Mouse (Mus musculus) kidney, embryonic 16.5 days (tissue): ENCODE data around the gene Cox4i2. TPM values are rescaled to one million over a fixed set of nuclear protein-coding genes. Genes with fewer than 3 reads are reported as not detected.
A peak's percentile ranks its signal among the peaks of the same experiment; 100 is the strongest.

Experiments used
- ATAC-seq: fragments of 200-750 bp; cut with Nextera tagmentation; 2 replicates; pipeline ENCODE4 v1.8.0; 2017; ENCODE audit warnings: moderate TSS enrichment; ENCODE audit not compliant: low FRiP score, low TSS enrichment
- H3K27ac ChIP-seq: fragments of 300-500 bp; sonication (generic); 2 replicates; pipeline ENCODE4 v1.5.1; 2014; ENCODE audit warnings: low read length
- H3K27me3 ChIP-seq: fragments of 300-500 bp; sonication (generic); 2 replicates; pipeline ENCODE4 v1.6.1; 2014; ENCODE audit warnings: low read length, control low read depth, mixed read lengths; ENCODE audit not compliant: insufficient read depth
- H3K36me3 ChIP-seq: fragments of 300-500 bp; sonication (generic); 2 replicates; pipeline ENCODE4 v1.6.1; 2014; ENCODE audit warnings: low read length, control low read depth, mixed read lengths; ENCODE audit not compliant: insufficient read depth
- H3K4me1 ChIP-seq: fragments of 300-500 bp; sonication (generic); 2 replicates; pipeline ENCODE4 v1.6.1; 2014; ENCODE audit warnings: low read length, control low read depth, mixed read lengths; ENCODE audit not compliant: insufficient read depth
- H3K4me2 ChIP-seq: fragments of 300-500 bp; sonication (generic); replicated peaks from 2 replicates; pipeline ENCODE4 v1.6.1; 2014; ENCODE audit warnings: low read depth, low read length
- H3K4me3 ChIP-seq: fragments of 300-500 bp; sonication (generic); 2 replicates; pipeline ENCODE4 v1.5.1; 2014; ENCODE audit warnings: mild to moderate bottlenecking, low read length
- H3K9ac ChIP-seq: fragments of 300-500 bp; sonication (generic); replicated peaks from 2 replicates; pipeline ENCODE4 v1.6.1; 2014; ENCODE audit warnings: low read length
- H3K9me3 ChIP-seq: fragments of 300-500 bp; sonication (generic); 2 replicates; pipeline ENCODE4 v1.6.1; 2016; ENCODE audit warnings: low read length, control low read depth
- WGBS: fragments of 180-500 bp; shearing (Covaris S2); extraction: QIAGEN DNeasy Blood & Tissue Kit; methylation state at CpG from one replicate; pipeline ENCODE4 v1.1.7; 2014; 5-methylcytosine and 5-hydroxymethylcytosine counted together
- polyA plus RNA-seq: library from polyadenylated mRNA; unstranded; fragments of >200 nt; fragmentation: Nextera tagmentation; extraction: Ambion mirVana; gene quantifications from 2 replicates; pipeline ENCODE4 v1.2.1, GENCODE M21; 2015

Cox4i2 gene
- polyA plus RNA-seq, 1 experiment from 2014 or later = 22.1 TPM

GRCm38 (mm10) chr2:152777081-152777480 lies 23.1 kb downstream of the Cox4i2 start:
- Histone ChIP-seq H3K9ac (no peak overlapping the region), H3K27me3 (no peaks in the 10 kb centered on the region), H3K9me3 (no peaks in the 10 kb centered on the region), H3K4me2 (no peak overlapping the region), H3K36me3 (peaks cover 23% of the 10 kb centered on the region), H3K27ac (no peak overlapping the region), H3K4me3 (no peak overlapping the region), H3K4me1 (no peaks in the 10 kb centered on the region)
- no peak for ATAC-seq
- 80% methylated on average over 3 of the region's 3 CpGs for WGBS

- ATAC-seq = no peak
- H3K4me3 ChIP-seq = no peak overlapping the region
- no peak overlapping the region for H3K4me2 ChIP-seq
- peaks cover 24% of the 10 kb centered on the region for H3K36me3 ChIP-seq
- H3K4me1 ChIP-seq = peaks cover 6% of the 10 kb centered on the region
- H3K9me3 ChIP-seq = 0 out of 2 replicates have a peak, but pooled peaks cover 6% of the 10 kb centered on the region
- H3K9ac ChIP-seq = no peak overlapping the region
- no peaks in the 10 kb centered on the region for H3K27me3 ChIP-seq
- no peak overlapping the region for H3K27ac ChIP-seq
- 92% methylated on average over 2 of the region's 2 CpGs for WGBS
Observed at GRCm38 (mm10) chr2:152780466-152780865, 26.5 kb downstream of the Cox4i2 start.

- Histone ChIP-seq H3K4me1 (peaks cover 13% of the 10 kb centered on the region), H3K4me2 (no peak overlapping the region), H3K9me3 (0 out of 2 replicates have a peak, but pooled peaks cover 6% of the 10 kb centered on the region), H3K36me3 (peaks cover 24% of the 10 kb centered on the region), H3K4me3 (no peak overlapping the region), H3K27ac (no peak overlapping the region), H3K27me3 (no peaks in the 10 kb centered on the region), H3K9ac (no peak overlapping the region)
- WGBS = 80% methylated on average over 3 of the region's 3 CpGs
- ATAC-seq = 0 out of 2 replicates have a peak, but pooled peaks have one; percentile 8
Observed at GRCm38 (mm10) chr2:152781031-152781711, 27.2 kb downstream of the Cox4i2 start.

- no peaks in the 10 kb centered on the region for H3K27me3 ChIP-seq
- no peak for ATAC-seq
- H3K4me2 ChIP-seq = no peak overlapping the region
- WGBS = 76% methylated on average over 5 of the region's 5 CpGs
- H3K4me3 ChIP-seq = no peak overlapping the region
- H3K4me1 ChIP-seq = peaks cover 19% of the 10 kb centered on the region
- 0 out of 2 replicates have a peak, but pooled peaks cover 6% of the 10 kb centered on the region for H3K9me3 ChIP-seq
- H3K27ac ChIP-seq = no peak overlapping the region
- H3K36me3 ChIP-seq = peaks cover 24% of the 10 kb centered on the region
- H3K9ac ChIP-seq = no peak overlapping the region
Observed at GRCm38 (mm10) chr2:152782656-152783055, 28.7 kb downstream of the Cox4i2 start.

DNA sequence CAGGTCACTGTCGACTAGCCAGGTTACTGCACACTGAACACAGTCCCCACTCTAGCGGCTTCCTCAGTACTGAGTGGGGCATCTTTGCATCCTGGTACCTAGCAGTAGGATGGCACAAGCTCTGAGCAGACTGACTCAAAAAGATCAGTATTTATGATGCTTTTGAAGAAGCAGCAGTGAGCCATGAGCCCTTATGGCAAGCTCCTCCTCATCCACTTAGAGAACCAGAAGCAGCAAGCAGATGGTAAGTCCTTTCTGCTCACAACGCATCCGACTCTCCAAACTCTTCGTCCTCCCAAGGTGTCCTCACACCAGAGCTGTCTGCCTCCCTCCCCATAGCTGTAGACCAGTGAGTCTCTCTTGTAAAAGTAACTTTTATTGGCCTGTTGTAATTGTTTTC lies 29.3 kb downstream of the Cox4i2 start:
- Histone ChIP-seq H3K9ac (no peak overlapping the region), H3K9me3 (0 out of 2 replicates have a peak, but pooled peaks cover 6% of the 10 kb centered on the region), H3K4me3 (no peak overlapping the region), H3K36me3 (peaks cover 24% of the 10 kb centered on the region), H3K27me3 (no peaks in the 10 kb centered on the region), H3K4me2 (no peak overlapping the region), H3K4me1 (peaks cover 22% of the 10 kb centered on the region), H3K27ac (no peak overlapping the region)
- ATAC-seq = no peak
- 91% methylated on average over 5 of the region's 5 CpGs for WGBS

GRCm38 (mm10) chr2:152784640-152785039 lies 30.7 kb downstream of the Cox4i2 start:
- Histone ChIP-seq H3K4me1 (peaks cover 32% of the 10 kb centered on the region), H3K4me3 (no peak overlapping the region), H3K9ac (no peak overlapping the region), H3K4me2 (no peak overlapping the region), H3K27ac (peak overlapping the region; percentile 91; the same call in 1 of the 2 replicates), H3K36me3 (peaks cover 24% of the 10 kb centered on the region), H3K9me3 (0 out of 2 replicates have a peak, but pooled peaks cover 6% of the 10 kb centered on the region), H3K27me3 (no peaks in the 10 kb centered on the region)
- no peak for ATAC-seq
- 95% methylated on average over 8 of the region's 8 CpGs for WGBS

- ATAC-seq = peak; percentile 55
- Histone ChIP-seq H3K4me3 (no peak overlapping the region), H3K27ac (peak overlapping the region; percentile 91), H3K9me3 (0 out of 2 replicates have a peak, but pooled peaks cover 6% of the 10 kb centered on the region), H3K4me1 (peaks cover 40% of the 10 kb centered on the region), H3K36me3 (peaks cover 20% of the 10 kb centered on the region), H3K9ac (peak overlapping the region; percentile 52), H3K27me3 (no peaks in the 10 kb centered on the region), H3K4me2 (no peak overlapping the region; the same call in 1 of the 2 replicates)
- WGBS = 37% methylated on average over 18 of the region's 18 CpGs
Observed at GRCm38 (mm10) chr2:152785446-152786350, 31.7 kb downstream of the Cox4i2 start.

DNA sequence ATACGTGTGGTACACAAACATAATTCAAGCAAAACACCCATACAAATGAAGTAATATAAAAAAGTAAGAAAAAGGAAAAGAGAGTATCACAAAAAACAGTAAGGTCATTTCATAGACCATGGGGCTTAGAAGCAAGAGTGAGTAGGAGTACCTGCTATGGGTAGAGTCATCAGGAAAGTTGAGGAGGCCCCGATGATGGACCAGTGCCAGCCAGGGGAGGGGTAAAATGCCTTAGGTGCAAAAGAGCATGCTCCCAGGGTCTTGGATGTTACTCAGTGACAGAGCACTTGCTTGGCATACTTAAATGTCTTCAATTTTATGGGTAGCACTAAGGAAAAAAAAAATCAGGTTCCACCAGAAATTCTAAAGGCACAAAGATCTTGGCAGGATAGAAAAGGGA lies 33.2 kb downstream of the Cox4i2 start:
- WGBS = 78% methylated on average over 2 of the region's 2 CpGs
- Histone ChIP-seq H3K4me1 (peaks cover 40% of the 10 kb centered on the region), H3K36me3 (peaks cover 6% of the 10 kb centered on the region; the same call in 1 of the 2 replicates), H3K9me3 (0 out of 2 replicates have a peak, but pooled peaks cover 6% of the 10 kb centered on the region), H3K9ac (no peak overlapping the region), H3K4me3 (no peak overlapping the region), H3K27ac (no peak overlapping the region), H3K27me3 (no peaks in the 10 kb centered on the region), H3K4me2 (no peak overlapping the region)
- ATAC-seq = no peak

- 94% methylated on average over 6 of the region's 6 CpGs for WGBS
- no peaks in the 10 kb centered on the region for H3K27me3 ChIP-seq
- H3K4me3 ChIP-seq = no peak overlapping the region
- H3K9ac ChIP-seq = no peak overlapping the region
- H3K36me3 ChIP-seq = peaks cover 6% of the 10 kb centered on the region; the same call in 1 of the 2 replicates
- peaks cover 43% of the 10 kb centered on the region for H3K4me1 ChIP-seq
- no peak overlapping the region for H3K27ac ChIP-seq
- no peak overlapping the region for H3K4me2 ChIP-seq
- 0 out of 2 replicates have a peak, but pooled peaks cover 6% of the 10 kb centered on the region for H3K9me3 ChIP-seq
- ATAC-seq = no peak
Observed at GRCm38 (mm10) chr2:152787543-152787942, 33.6 kb downstream of the Cox4i2 start.
